ENCODE assay signal across 20 mouse cellular contexts in genomic region chr1:105984172-105984571, GRCm38 (mm10). TPM values are rescaled to one million over a fixed set of nuclear protein-coding genes. Genes with fewer than 3 reads are reported as not detected.
DNase-seq lines count a peak whose midpoint lies in the region; ATAC-seq and TF ChIP-seq lines count a peak whose summit lies in the region.
"Had no signal": no experiment of that assay in that cellular context is flagged by ENCODE, and none has a peak within 500 bp of the region (broad histone marks: within the 10 kb centered on the region; RNA-seq: fewer than 3 reads in every experiment).

No protein-coding gene starts in this region.

- TF ChIP-seq CTCF in embryonic fibroblast, embryonic 13.5 days (IDR thresholded peaks at IDR 0.05; ENCODE audit: borderline replicate concordance, insufficient read depth, low read length): no peak

- no peak overlapping the region for H3K9ac ChIP-seq in midbrain, embryonic 11.5 days (ENCODE audit: low read length)
- H3K9ac ChIP-seq in midbrain, embryonic 14.5 days (replicated peaks; ENCODE audit: low read length): no peak overlapping the region
- H3K9ac ChIP-seq: embryonic facial prominence, embryonic 12.5 days; forebrain, embryonic 12.5 days; heart, embryonic 13.5 days; hindbrain, embryonic 13.5 days had no signal

- H3K27me3 ChIP-seq in midbrain, embryonic 11.5 days (ENCODE audit: control insufficient read depth, insufficient read depth, low read length): no peaks in the 10 kb centered on the region
- no peaks in the 10 kb centered on the region for H3K27me3 ChIP-seq in midbrain, embryonic 14.5 days (ENCODE audit: control insufficient read depth, insufficient read depth, low read length)
- H3K27me3 ChIP-seq: embryonic facial prominence, embryonic 12.5 days; forebrain, embryonic 12.5 days; heart, embryonic 13.5 days; hindbrain, embryonic 13.5 days had no signal

- no peak overlapping the region for H3K27ac ChIP-seq in midbrain, embryonic 11.5 days (ENCODE audit: low read depth, low read length)
- no peak overlapping the region for H3K27ac ChIP-seq in midbrain, embryonic 14.5 days (replicated peaks; ENCODE audit: low read depth, low read length)
- peak overlapping the region; percentile 47; the same call in 1 of the 2 replicates for H3K27ac ChIP-seq in embryonic fibroblast, embryonic 13.5 days (ENCODE audit: insufficient read depth, low read length)
- H3K27ac ChIP-seq: embryonic facial prominence, embryonic 12.5 days; forebrain, embryonic 12.5 days; heart, embryonic 13.5 days; hindbrain, embryonic 13.5 days; hindbrain, postnatal 0 days had no signal

- intact Hi-C loops in left cerebral cortex, postnatal 36 days (cut with DNase I): no loop called here

- no peak for TF ChIP-seq POLR2A in embryonic fibroblast, embryonic 13.5 days (IDR thresholded peaks at IDR 0.05; ENCODE audit: low read depth, low read length)

- H3K4me2 ChIP-seq in midbrain, embryonic 11.5 days: no peak overlapping the region
- no peak overlapping the region for H3K4me2 ChIP-seq in midbrain, embryonic 14.5 days (ENCODE audit: low read length)
- H3K4me2 ChIP-seq: embryonic facial prominence, embryonic 12.5 days; forebrain, embryonic 12.5 days; heart, embryonic 13.5 days; hindbrain, embryonic 13.5 days had no signal

- DNase-seq in adrenal gland, adult 2 months: peak; percentile 37
- DNase-seq in adrenal gland, postnatal 4 days (ENCODE audit: low spot score in 2 of 2): no peak
- peak; percentile 68 for DNase-seq in midbrain, embryonic 11.5 days (ENCODE audit: low spot score, missing footprints)
- DNase-seq in midbrain, embryonic 14.5 days: no peak
- no peak for DNase-seq in right cerebral cortex, postnatal 10 days (ENCODE audit: low spot score in 2 of 2)
- DNase-seq in left cerebral cortex, postnatal 36 days (ENCODE audit: low spot score in 2 of 2): no peak
- DNase-seq: adrenal gland, adult 8-10 months; adrenal gland, postnatal 36 days; cerebellum, adult 11 months; cerebellum, adult 8-10 months; cerebellum, postnatal 14 days; gastrocnemius, postnatal 10 days; heart, postnatal 10 days had no signal

- H3K9me3 ChIP-seq in midbrain, embryonic 11.5 days (ENCODE audit: control insufficient read depth, low read length): no peaks in the 10 kb centered on the region
- H3K9me3 ChIP-seq in midbrain, embryonic 14.5 days (ENCODE audit: control insufficient read depth, low read length): no peaks in the 10 kb centered on the region
- H3K9me3 ChIP-seq: embryonic facial prominence, embryonic 12.5 days; forebrain, embryonic 12.5 days; hindbrain, embryonic 13.5 days had no signal

- no peaks in the 10 kb centered on the region for H3K4me1 ChIP-seq in midbrain, embryonic 11.5 days (ENCODE audit: control insufficient read depth, insufficient read depth, low read length)
- no peaks in the 10 kb centered on the region for H3K4me1 ChIP-seq in midbrain, embryonic 14.5 days (ENCODE audit: control insufficient read depth, insufficient read depth, low read length)
- H3K4me1 ChIP-seq in embryonic fibroblast, embryonic 13.5 days (ENCODE audit: control insufficient read depth, insufficient read depth, low read length): peaks cover 16% of the 10 kb centered on the region
- H3K4me1 ChIP-seq: forebrain, embryonic 12.5 days; hindbrain, embryonic 13.5 days had no signal

- 93% methylated on average over 3 of the region's 3 CpGs for WGBS in midbrain, embryonic 11.5 days
- WGBS in midbrain, embryonic 14.5 days: 97% methylated on average over 3 of the region's 3 CpGs

- no peak overlapping the region for H3K4me3 ChIP-seq in midbrain, embryonic 11.5 days (ENCODE audit: low read depth, low read length)
- H3K4me3 ChIP-seq in midbrain, embryonic 14.5 days (replicated peaks; ENCODE audit: low read depth, low read length): no peak overlapping the region
- no peak overlapping the region for H3K4me3 ChIP-seq in embryonic fibroblast, embryonic 13.5 days (ENCODE audit: insufficient read depth, low read length)
- H3K4me3 ChIP-seq: embryonic facial prominence, embryonic 12.5 days; forebrain, embryonic 12.5 days; heart, embryonic 13.5 days; hindbrain, embryonic 13.5 days had no signal

- no peaks in the 10 kb centered on the region for H3K36me3 ChIP-seq in midbrain, embryonic 11.5 days (ENCODE audit: control insufficient read depth, insufficient read depth, low read length)
- no peaks in the 10 kb centered on the region for H3K36me3 ChIP-seq in midbrain, embryonic 14.5 days (ENCODE audit: control insufficient read depth, insufficient read depth, low read length)
- H3K36me3 ChIP-seq: embryonic facial prominence, embryonic 12.5 days; forebrain, embryonic 12.5 days; hindbrain, embryonic 13.5 days had no signal

- ATAC-seq in midbrain, embryonic 11.5 days (ENCODE audit: low FRiP score): no peak
- no peak for ATAC-seq in midbrain, embryonic 14.5 days (ENCODE audit: low FRiP score, low TSS enrichment)
- ATAC-seq: forebrain, embryonic 16.5 days; hindbrain, postnatal 0 days had no signal

RNA-seq across cellular contexts. Expression of gene Zcchc2, which starts 6.0 kb away (rescaled TPM):
- total RNA-seq in adrenal gland, adult 2 months (2021): 10 to 100 TPM; 13.3 to 21.2 TPM
- polyA plus RNA-seq in adrenal gland, adult 2 months (2012; rRNA removed): 17.2 and 18.3 TPM in 2 replicates
- 10 to 100 TPM; 18.8 to 19.5 TPM for total RNA-seq in adrenal gland, postnatal 4 days (2021)
- 1.7 and 1.8 TPM in 2 replicates for polyA plus RNA-seq in midbrain, embryonic 11.5 days (2014; fragmentation: Nextera tagmentation; extraction: Ambion mirVana)
- 2.6 and 2.8 TPM in 2 replicates for polyA plus RNA-seq in midbrain, embryonic 14.5 days (2014; fragmentation: Nextera tagmentation; extraction: Ambion mirVana)
- polyA plus RNA-seq in embryonic fibroblast, embryonic 13.5 days (2011; ENCODE audit: insufficient read length, low read depth, missing spikeins): 16.3 and 18.3 TPM in 2 replicates
- 10 to 100 TPM; 24.3 to 24.4 TPM for total RNA-seq in left cerebral cortex, postnatal 36 days (2021)

Comparison
In these comparisons a context has a peak if more than half of its experiments do, and no peak if none do; other contexts are left out.
1. DNase-seq: peak in adrenal gland, adult 2 months (single experiment) and midbrain, embryonic 11.5 days (single experiment); none in adrenal gland, postnatal 4 days (0 of 2), midbrain, embryonic 14.5 days (single experiment), right cerebral cortex, postnatal 10 days (0 of 2) and left cerebral cortex, postnatal 36 days (0 of 2).